ENCODE assay signal across 32 mouse cellular contexts in genomic region chr6:117584563-117584962, GRCm38 (mm10).
"Had no signal": no experiment of that assay in that cellular context is flagged by ENCODE, and none has a peak within 500 bp of the region (broad histone marks: within the 10 kb centered on the region; RNA-seq: fewer than 3 reads in every experiment).

No protein-coding gene starts in this region.

- H3K36me3 ChIP-seq: limb, embryonic 10.5 days; limb, embryonic 12.5 days; limb, embryonic 13.5 days; limb, embryonic 15.5 days; liver, embryonic 12.5 days; liver, embryonic 13.5 days; liver, embryonic 15.5 days; lung, embryonic 15.5 days; midbrain, embryonic 10.5 days; midbrain, embryonic 12.5 days; midbrain, embryonic 13.5 days; midbrain, embryonic 15.5 days; neural tube, embryonic 12.5 days had no signal

- ATAC-seq: liver, embryonic 12.5 days; liver, postnatal 0 days; lung, postnatal 0 days; midbrain, embryonic 13.5 days; midbrain, embryonic 15.5 days; midbrain, embryonic 16.5 days had no signal

- H3K9ac ChIP-seq: limb, embryonic 12.5 days; limb, embryonic 13.5 days; limb, embryonic 15.5 days; liver, embryonic 12.5 days; liver, embryonic 13.5 days; liver, embryonic 14.5 days; liver, embryonic 15.5 days; liver, postnatal 0 days; lung, embryonic 14.5 days; lung, embryonic 15.5 days; midbrain, embryonic 12.5 days; midbrain, embryonic 13.5 days; midbrain, embryonic 15.5 days; neural tube, embryonic 12.5 days had no signal

- H3K27ac ChIP-seq: limb, embryonic 10.5 days; limb, embryonic 12.5 days; limb, embryonic 13.5 days; limb, embryonic 15.5 days; liver, embryonic 12.5 days; liver, embryonic 13.5 days; liver, embryonic 14.5 days; liver, embryonic 15.5 days; lung, embryonic 15.5 days; macrophage; midbrain, embryonic 10.5 days; midbrain, embryonic 12.5 days; midbrain, embryonic 13.5 days; midbrain, embryonic 15.5 days; neural tube, embryonic 12.5 days had no signal

- H3K4me3 ChIP-seq: limb, embryonic 10.5 days; limb, embryonic 12.5 days; limb, embryonic 13.5 days; limb, embryonic 15.5 days; liver, embryonic 12.5 days; liver, embryonic 13.5 days; liver, embryonic 15.5 days; lung, embryonic 15.5 days; megakaryocyte, embryonic 14.5 days; midbrain, embryonic 10.5 days; midbrain, embryonic 12.5 days; midbrain, embryonic 13.5 days; midbrain, embryonic 15.5 days; myocyte; neural tube, embryonic 12.5 days had no signal

- H3K4me1 ChIP-seq: limb, embryonic 10.5 days; limb, embryonic 12.5 days; limb, embryonic 13.5 days; limb, embryonic 15.5 days; liver, embryonic 12.5 days; liver, embryonic 13.5 days; liver, embryonic 15.5 days; lung, embryonic 15.5 days; megakaryocyte, embryonic 14.5 days; midbrain, embryonic 10.5 days; midbrain, embryonic 12.5 days; midbrain, embryonic 13.5 days; midbrain, embryonic 15.5 days; neural tube, embryonic 12.5 days had no signal

- H3K9me3 ChIP-seq: limb, embryonic 10.5 days; limb, embryonic 12.5 days; limb, embryonic 13.5 days; limb, embryonic 15.5 days; liver, embryonic 15.5 days; lung, embryonic 15.5 days; midbrain, embryonic 10.5 days; midbrain, embryonic 12.5 days; midbrain, embryonic 13.5 days; midbrain, embryonic 15.5 days; neural tube, embryonic 12.5 days had no signal

- DNase-seq: left cerebral cortex, postnatal 4 days; liver; liver, embryonic 13.5 days; liver, postnatal 0 days; lung, adult 18-20 months; lung, adult 2 months; lung, embryonic 14.5 days; lung, postnatal 10 days; lung, postnatal 14 days; lung, postnatal 36 days; lung, postnatal 4 days; midbrain, embryonic 14.5 days had no signal

- H3K4me2 ChIP-seq: limb, embryonic 12.5 days; limb, embryonic 13.5 days; limb, embryonic 15.5 days; liver, embryonic 11.5 days; liver, embryonic 12.5 days; liver, embryonic 13.5 days; liver, embryonic 15.5 days; lung, embryonic 14.5 days; lung, embryonic 15.5 days; midbrain, embryonic 11.5 days; midbrain, embryonic 12.5 days; midbrain, embryonic 13.5 days; midbrain, embryonic 15.5 days; neural tube, embryonic 12.5 days had no signal

- H3K27me3 ChIP-seq: limb, embryonic 12.5 days; limb, embryonic 13.5 days; limb, embryonic 15.5 days; liver, embryonic 12.5 days; liver, embryonic 13.5 days; liver, embryonic 15.5 days; lung, embryonic 15.5 days; megakaryocyte, embryonic 14.5 days; midbrain, embryonic 12.5 days; midbrain, embryonic 13.5 days; midbrain, embryonic 15.5 days; neural tube, embryonic 12.5 days had no signal
